Mouse (Mus musculus): ENCODE results near the gene Slx. TPM values are rescaled to one million over a fixed set of nuclear protein-coding genes. Genes with fewer than 3 reads are reported as not detected.
"Not testable (repeated sequence)": the region's sequence is repeated elsewhere in the genome, so short reads cannot be mapped to it uniquely, and the experiment has no call there.

Slx gene
- not detected in 2 replicates for polyA plus RNA-seq (2012)

DNA sequence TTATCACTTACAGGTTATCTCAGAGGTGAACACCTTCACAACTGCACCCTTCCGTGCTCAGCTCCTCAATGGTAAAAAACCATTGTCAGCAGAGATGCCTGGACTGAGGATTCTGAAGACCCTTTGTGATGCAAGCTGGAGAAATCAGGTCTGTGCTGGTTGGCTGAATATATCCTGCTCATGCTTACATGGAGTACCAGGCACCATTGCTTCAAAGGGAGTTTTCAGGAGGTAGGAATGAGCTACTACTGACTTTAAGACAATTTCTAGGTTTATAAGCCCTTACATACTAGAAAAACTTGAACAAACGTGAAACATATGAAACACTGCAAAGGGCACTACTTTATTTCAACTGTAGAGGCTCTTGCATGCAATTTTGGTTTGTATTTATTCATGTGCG lies at the start of gene Slx:
Gene Slx, minus strand, starts transcription at position 101 of the 400 bp plus-strand sequence.
- not testable (repeated sequence) for H3K4me1 ChIP-seq (ENCODE audit: control insufficient read depth); H3K4me3 ChIP-seq (replicated peaks); H3K27me3 ChIP-seq (ENCODE audit: control insufficient read depth); H3K9me3 ChIP-seq (ENCODE audit: control insufficient read depth, low read length); H3K36me3 ChIP-seq (ENCODE audit: control insufficient read depth)

Other genes with a start within 250 kb of the Slx start
- gene Gm2030, start 235.5 kb downstream of the Slx start, polyA plus RNA-seq (2012) = not detected in 2 replicates
- not detected in 2 replicates for gene Gm14525, start 157.1 kb upstream of the Slx start, polyA plus RNA-seq (2012)

Measured in erythroblast, embryonic 14.5 days (primary cell).